Mouse (Mus musculus) forebrain, embryonic 13.5 days (tissue): ENCODE measurements at regions not wholly inside any gene's neighbourhood (a gene's known extent, or its start where the extent isn't known, plus 50 kb on each side); places are given as distances from the start of the nearest gene placed in this dataset.
A peak's percentile ranks its signal among the peaks of the same experiment; 100 is the strongest.

Source experiments
- ATAC-seq: fragments of 200-750 bp; cut with Nextera tagmentation; 2 replicates; pipeline ENCODE4 v1.8.0; 2017
- H3K27ac ChIP-seq: fragments of 300-500 bp; sonication (generic); 2 replicates; pipeline ENCODE4 v1.5.1; 2015; ENCODE audit warnings: inconsistent platforms, mild to moderate bottlenecking, moderate library complexity
- H3K27me3 ChIP-seq: fragments of 300-500 bp; sonication (generic); 2 replicates; pipeline ENCODE4 v1.6.1; 2015; ENCODE audit warnings: mild to moderate bottlenecking, inconsistent platforms
- H3K36me3 ChIP-seq: fragments of 300-500 bp; sonication (generic); 2 replicates; pipeline ENCODE4 v1.6.1; 2015; ENCODE audit warnings: mild to moderate bottlenecking, inconsistent platforms; ENCODE audit not compliant: poor library complexity, severe bottlenecking
- H3K4me1 ChIP-seq: fragments of 300-500 bp; sonication (generic); 2 replicates; pipeline ENCODE4 v1.6.1; 2015; ENCODE audit warnings: inconsistent platforms
- H3K4me2 ChIP-seq: fragments of 300-500 bp; sonication (generic); 2 replicates; pipeline ENCODE4 v1.6.1; 2015; ENCODE audit warnings: inconsistent platforms, mild to moderate bottlenecking, moderate library complexity
- H3K4me3 ChIP-seq: fragments of 300-500 bp; sonication (generic); 2 replicates; pipeline ENCODE4 v1.5.1; 2015; ENCODE audit warnings: mild to moderate bottlenecking, inconsistent platforms
- H3K9ac ChIP-seq: fragments of 300-500 bp; sonication (generic); 2 replicates; pipeline ENCODE4 v1.6.1; 2015; ENCODE audit warnings: mild to moderate bottlenecking, inconsistent platforms
- H3K9me3 ChIP-seq: fragments of 300-500 bp; sonication (generic); replicated peaks from 2 replicates; pipeline ENCODE4 v1.6.1; 2016; ENCODE audit warnings: inconsistent platforms
- WGBS: fragments of 180-500 bp; shearing (Covaris S2); methylation state at CpG from one replicate; pipeline ENCODE4 v1.1.7; 2015; 5-methylcytosine and 5-hydroxymethylcytosine counted together

- ATAC-seq = no peak
- H3K27ac ChIP-seq = no peak overlapping the region
- H3K4me1 ChIP-seq = no peaks in the 10 kb centered on the region
- no peak overlapping the region for H3K4me2 ChIP-seq
- H3K9ac ChIP-seq = no peak overlapping the region
- H3K4me3 ChIP-seq = no peak overlapping the region
- H3K27me3 ChIP-seq = no peaks in the 10 kb centered on the region
- WGBS = 19% methylated on average over 2 of the region's 2 CpGs
- H3K36me3 ChIP-seq = no peaks in the 10 kb centered on the region
- no peaks in the 10 kb centered on the region for H3K9me3 ChIP-seq
These were observed 532.1 kb downstream of the Cylc2 start for GRCm38 (mm10) chr4:51748404-51749064.

- 16% methylated on average over 3 of the region's 3 CpGs for WGBS
- no peak overlapping the region for H3K4me3 ChIP-seq
- no peaks in the 10 kb centered on the region for H3K27me3 ChIP-seq
- no peaks in the 10 kb centered on the region for H3K4me1 ChIP-seq
- H3K36me3 ChIP-seq = no peaks in the 10 kb centered on the region
- H3K27ac ChIP-seq = no peak overlapping the region
- H3K4me2 ChIP-seq = no peak overlapping the region
- no peak overlapping the region for H3K9ac ChIP-seq
- 0 out of 2 replicates have a peak, but pooled peaks have one; percentile 38 for ATAC-seq
- H3K9me3 ChIP-seq = no peaks in the 10 kb centered on the region
These were observed 532.7 kb downstream of the Cylc2 start for GRCm38 (mm10) chr4:51749153-51749552.
